Mouse (Mus musculus) left cerebral cortex, postnatal 14 days (tissue): ENCODE results near the gene Pin1rt1. TPM values are rescaled to one million over a fixed set of nuclear protein-coding genes. Genes with fewer than 3 reads are reported as not detected.

Experiments
- DNase-seq, 2 experiments: peaks; one replicate each; pipeline ENCODE4 v3.0.0; 2021 to 2022; ENCODE audit warnings: low spot score in 2 of 2, mixed read lengths in 1 of 2
- intact Hi-C: fragments of 180-260 bp; cut with DNase I; formaldehyde crosslinking; loops from one replicate; pipeline ENCODE4 v1.15.1; 2025
- total RNA-seq, 2 experiments: library from RNA; stranded (reverse); gene quantifications; 2 replicates each; pipeline ENCODE4 v1.2.3; 2021

Gene Pin1rt1
- total RNA-seq, 2 experiments from 2014 or later, result not detected

DNA sequence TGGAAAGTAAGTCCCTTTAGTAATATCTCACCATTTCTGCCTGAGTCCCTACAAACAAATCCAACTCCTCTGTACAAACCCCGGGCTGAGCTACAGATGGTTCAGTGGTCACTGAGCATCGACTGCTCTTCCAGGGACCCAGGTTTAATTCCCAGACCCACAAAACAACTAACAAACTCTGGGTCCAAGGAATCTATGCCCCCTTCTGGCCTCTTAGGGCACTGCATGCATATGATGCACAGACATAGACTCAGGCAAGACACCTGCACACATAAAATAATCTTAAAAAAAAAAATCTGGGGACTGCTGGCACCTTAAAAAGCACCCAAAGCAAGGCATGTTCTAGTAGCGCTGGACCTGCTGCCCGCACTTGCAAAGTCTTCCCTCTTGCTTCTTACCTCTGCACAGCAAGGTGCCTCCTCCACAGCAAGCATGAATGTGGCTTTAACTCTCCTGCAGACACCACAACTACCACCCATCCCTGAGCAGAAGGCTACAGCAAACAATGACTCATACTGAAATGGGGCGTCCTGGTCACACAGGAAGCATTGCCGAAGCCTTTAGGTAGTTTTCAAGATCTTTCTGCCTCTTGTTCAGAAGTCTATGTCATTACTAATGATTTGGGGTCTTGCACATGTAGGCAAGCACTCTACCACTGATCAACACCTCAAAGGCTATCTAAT lies 46.9 kb downstream of the Pin1rt1 start:
- DNase-seq, result no peak
- intact Hi-C loops, result no loop called here

Other genes with a start within 250 kb of the Pin1rt1 start
- gene Hipk3, start 221.9 kb downstream of the Pin1rt1 start, total RNA-seq, result 10 to 100 TPM; 65.4 to 68.8 TPM
- gene Cstf3, start 125.9 kb downstream of the Pin1rt1 start, total RNA-seq, result 10 to 100 TPM; 40.1 to 44.0 TPM
- 10 to 100 TPM; 47.1 to 47.9 TPM for gene Tcp11l1, start 4.2 kb downstream of the Pin1rt1 start, total RNA-seq
- gene Depdc7, start 26.5 kb upstream of the Pin1rt1 start, total RNA-seq, result 1 to 10 TPM; 1.0 to 1.7 TPM
- gene Qser1, start 100.4 kb upstream of the Pin1rt1 start, total RNA-seq, result 1 to 10 TPM; 8.8 to 9.4 TPM
- under 1 TPM; 0.49 to 0.51 TPM for gene Prrg4, start 133.5 kb upstream of the Pin1rt1 start, total RNA-seq
- gene Ccdc73, start 151.4 kb upstream of the Pin1rt1 start, total RNA-seq, result not detected